Mouse (Mus musculus) liver, adult 2 months (tissue): ENCODE results near the gene Kcns1. TPM values are rescaled to one million over a fixed set of nuclear protein-coding genes. Genes with fewer than 3 reads are reported as not detected.
"Not testable (repeated sequence)": the region's sequence is repeated elsewhere in the genome, so short reads cannot be mapped to it uniquely, and the experiment has no call there.

ENCODE experiments used
- DNase-seq: peaks from one replicate; pipeline ENCODE4 v3.0.0-alpha.2; 2011; ENCODE audit warnings: low read depth, low spot score; ENCODE audit errors: extremely low read depth
- H3K27ac ChIP-seq: fragments of 200-500 bp; replicated peaks from 2 replicates; pipeline ENCODE4 v1.5.1; 2012; ENCODE audit warnings: low read depth, mild to moderate bottlenecking, control low read depth, inconsistent platforms, low read length; ENCODE audit not compliant: insufficient read depth
- H3K27me3 ChIP-seq: fragments of 200-500 bp; 2 replicates; pipeline ENCODE4 v1.6.1; 2012; ENCODE audit warnings: mild to moderate bottlenecking, moderate library complexity, low read length, inconsistent platforms; ENCODE audit not compliant: control insufficient read depth, insufficient read depth
- H3K36me3 ChIP-seq: fragments of 200-500 bp; 2 replicates; pipeline ENCODE4 v1.6.1; 2012; ENCODE audit warnings: low read length, inconsistent platforms; ENCODE audit not compliant: control insufficient read depth, insufficient read depth
- H3K4me1 ChIP-seq: fragments of 200-500 bp; 2 replicates; pipeline ENCODE4 v1.6.1; 2011; ENCODE audit warnings: low read length; ENCODE audit not compliant: control insufficient read depth, insufficient read depth
- H3K4me3 ChIP-seq: fragments of 200-500 bp; 2 replicates; pipeline ENCODE4 v1.5.1; 2011; ENCODE audit warnings: low read depth, mild to moderate bottlenecking, control low read depth, low read length, moderate library complexity; ENCODE audit not compliant: insufficient read depth
- H3K79me2 ChIP-seq: fragments of 200-500 bp; 2 replicates; pipeline ENCODE4 v1.6.1; 2012; ENCODE audit warnings: inconsistent platforms, mild to moderate bottlenecking, low read length, moderate library complexity; ENCODE audit not compliant: control insufficient read depth, insufficient read depth
- H3K9ac ChIP-seq: fragments of 200-500 bp; 2 replicates; pipeline ENCODE4 v1.6.1; 2012; ENCODE audit warnings: low read depth, mild to moderate bottlenecking, control low read depth, inconsistent platforms, low read length
- CTCF ChIP-seq: fragments of 200-500 bp; IDR thresholded peaks from 2 replicates; pipeline ENCODE4 v1.5.1; 2011; ENCODE audit warnings: low read depth, low read length, control low read depth
- POLR2A ChIP-seq: fragments of 200-500 bp; IDR thresholded peaks from 2 replicates; pipeline ENCODE4 v1.6.1; 2011; ENCODE audit warnings: low read length, control low read depth; ENCODE audit not compliant: insufficient read depth; ENCODE audit errors: extremely low read depth
- WGBS: fragments of 180-500 bp; shearing (Covaris S2); methylation state at CpG from one replicate; pipeline ENCODE4 v1.1.7; 2018; 5-methylcytosine and 5-hydroxymethylcytosine counted together
- polyA plus RNA-seq: library from polyadenylated mRNA; depleted of rRNA; stranded (reverse); fragments of >200 nt; gene quantifications from 2 replicates; pipeline ENCODE4 v1.2.3, GENCODE M21; 2012; rRNA removed
- total RNA-seq: library from RNA; depleted of rRNA; stranded (reverse); fragments of >200 nt; gene quantifications from 2 replicates; pipeline ENCODE4 v1.2.3, GENCODE M21; 2014; rRNA removed

The Kcns1 gene
- total RNA-seq (not detected in 2 replicates), polyA plus RNA-seq (not detected in 2 replicates)

DNA sequence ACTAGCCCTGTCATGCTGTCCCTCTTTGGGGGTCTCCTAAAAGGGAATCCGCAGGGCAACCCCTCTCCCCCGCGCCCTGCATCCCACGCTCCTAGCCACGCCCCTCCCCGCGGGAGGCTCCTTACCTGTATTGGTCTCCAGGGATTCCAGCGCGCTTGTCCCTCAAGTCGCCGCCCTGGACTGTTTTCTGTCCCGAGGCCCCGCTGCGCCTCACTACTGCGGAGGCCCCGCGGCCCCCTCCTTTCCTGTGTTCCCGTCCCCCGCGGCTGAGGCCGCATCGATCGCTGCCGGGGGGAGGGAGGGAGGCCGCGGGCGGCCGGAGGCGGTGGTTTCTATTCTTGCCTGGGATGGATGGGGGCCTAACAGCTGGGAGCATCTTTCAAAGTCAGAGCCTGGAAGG, at the start of gene Kcns1:
Gene Kcns1 (minus strand): TSS at position 212 of the 400 bp plus-strand sequence.
- WGBS = 1% methylated on average over 29 of the region's 29 CpGs
- no peaks in the 10 kb centered on the region for H3K4me1 ChIP-seq
- DNase-seq = no peak
- TF ChIP-seq POLR2A (no peak), CTCF (no peak)
- H3K79me2 ChIP-seq = no peaks in the 10 kb centered on the region
- no peaks in the 10 kb centered on the region for H3K36me3 ChIP-seq
- no peak within 1 kb of the TSS for H3K9ac ChIP-seq
- H3K4me3 ChIP-seq = no peak within 1 kb of the TSS
- no peak within 1 kb of the TSS for H3K27ac ChIP-seq
- H3K27me3 ChIP-seq = peaks cover 8% of the 10 kb centered on the region

DNA sequence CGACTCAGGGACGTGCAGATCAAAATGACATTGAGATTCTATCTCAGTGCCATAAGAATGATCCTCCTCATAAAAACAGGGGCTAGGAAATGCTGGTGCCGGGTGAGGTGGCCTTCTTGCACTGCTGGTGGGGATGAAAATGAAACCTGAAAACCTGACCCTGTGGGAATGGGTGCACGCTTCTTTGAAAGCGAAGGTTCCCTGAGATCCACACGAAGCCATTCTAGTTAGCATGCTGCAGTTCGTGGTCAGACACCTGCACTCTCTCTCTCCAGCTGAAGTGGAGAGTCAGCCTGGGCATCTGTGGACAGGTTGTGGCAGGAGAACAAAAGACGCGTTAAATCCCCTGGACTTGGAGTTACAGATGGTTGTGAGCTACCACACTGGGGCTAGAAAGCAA, 48.4 kb upstream of the Kcns1 start:
- 81% methylated on average over 9 of the region's 9 CpGs for WGBS
- TF ChIP-seq CTCF = no peak
- TF ChIP-seq POLR2A = no peak
- no peaks in the 10 kb centered on the region for H3K4me1 ChIP-seq
- no peak for DNase-seq
- no peak overlapping the region for H3K27ac ChIP-seq
- no peak overlapping the region for H3K4me3 ChIP-seq
- no peak overlapping the region for H3K9ac ChIP-seq
- peaks cover 2% of the 10 kb centered on the region; the same call in 1 of the 2 replicates for H3K27me3 ChIP-seq
- no peaks in the 10 kb centered on the region for H3K79me2 ChIP-seq
- H3K36me3 ChIP-seq = no peaks in the 10 kb centered on the region

DNA sequence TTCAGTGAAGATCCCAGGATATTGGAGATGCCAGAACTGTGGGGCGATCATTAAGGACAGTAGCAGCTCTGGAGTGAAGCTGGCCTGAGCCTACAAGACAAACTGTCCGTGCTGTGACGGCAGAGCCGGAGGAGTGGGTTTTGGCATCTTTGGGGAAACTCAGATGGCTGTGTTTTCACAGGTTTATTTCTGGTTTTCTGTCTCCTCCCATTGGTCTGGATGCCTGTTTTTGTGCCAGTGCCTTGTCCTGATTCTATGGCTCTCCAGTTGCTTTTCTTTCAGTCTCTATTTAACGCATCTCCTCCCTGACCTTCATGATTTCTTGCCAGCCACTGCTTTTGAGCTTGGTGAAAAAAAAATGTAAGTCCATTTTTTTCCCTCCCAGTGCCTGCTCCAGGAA, 41.8 kb upstream of the Kcns1 start:
- H3K36me3 ChIP-seq = no peaks in the 10 kb centered on the region
- H3K27me3 ChIP-seq = peaks cover 2% of the 10 kb centered on the region; the same call in 1 of the 2 replicates
- H3K79me2 ChIP-seq = no peaks in the 10 kb centered on the region
- H3K27ac ChIP-seq = no peak overlapping the region
- TF ChIP-seq POLR2A = no peak
- no peak for TF ChIP-seq CTCF
- WGBS = 91% methylated on average over 5 of the region's 5 CpGs
- no peaks in the 10 kb centered on the region for H3K4me1 ChIP-seq
- H3K9ac ChIP-seq = no peak overlapping the region
- no peak for DNase-seq
- H3K4me3 ChIP-seq = no peak overlapping the region

DNA sequence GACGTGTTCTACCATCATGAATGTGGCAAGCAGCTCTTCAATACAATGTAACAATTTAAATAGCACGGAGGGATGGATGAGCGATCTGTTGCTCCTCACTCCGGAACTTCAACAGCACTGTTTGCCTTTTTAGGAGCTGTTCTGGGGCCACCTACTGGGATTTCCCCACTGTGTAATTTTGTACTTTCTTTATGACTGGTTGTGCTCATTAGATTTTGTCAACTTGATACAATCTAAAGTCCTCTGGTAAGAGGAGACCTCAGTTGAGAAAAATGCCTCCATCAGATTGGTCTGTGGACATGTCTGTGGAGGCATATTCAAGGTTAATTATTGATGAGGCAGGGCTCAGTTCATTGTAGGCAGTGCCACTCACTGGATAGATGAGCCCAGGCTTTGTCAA, 40.0 kb upstream of the Kcns1 start:
- Histone ChIP-seq H3K79me2 (no peaks in the 10 kb centered on the region), H3K4me3 (no peak overlapping the region), H3K27me3 (peaks cover 2% of the 10 kb centered on the region; the same call in 1 of the 2 replicates), H3K9ac (no peak overlapping the region), H3K36me3 (no peaks in the 10 kb centered on the region), H3K4me1 (no peaks in the 10 kb centered on the region), H3K27ac (no peak overlapping the region)
- TF ChIP-seq CTCF = no peak
- TF ChIP-seq POLR2A = no peak
- 89% methylated on average over 4 of the region's 4 CpGs for WGBS
- DNase-seq = no peak

DNA sequence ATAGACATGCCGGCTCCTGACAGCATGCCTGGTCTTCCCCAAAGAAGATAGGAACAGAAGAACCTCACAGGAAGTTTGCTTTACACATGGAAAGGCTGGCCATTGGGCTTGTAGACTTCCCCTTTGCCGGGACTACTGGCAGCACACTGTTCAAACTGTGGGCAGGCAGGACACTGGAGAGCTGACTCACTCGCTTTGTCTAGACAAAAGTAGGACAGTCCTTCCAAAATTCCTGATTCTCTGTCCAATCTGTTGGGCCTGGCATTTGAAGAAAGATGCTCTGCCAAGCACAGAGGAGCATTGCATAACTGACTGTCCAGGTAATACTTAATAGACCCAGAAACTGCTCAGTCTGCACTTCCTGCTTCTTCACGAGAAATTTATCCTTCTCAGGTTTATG, 35.8 kb upstream of the Kcns1 start:
- peak; percentile 21 for DNase-seq
- no peaks in the 10 kb centered on the region for H3K27me3 ChIP-seq
- H3K4me3 ChIP-seq = no peak overlapping the region
- no peak for TF ChIP-seq CTCF
- TF ChIP-seq POLR2A = no peak
- H3K79me2 ChIP-seq = no peaks in the 10 kb centered on the region
- H3K9ac ChIP-seq = no peak overlapping the region
- WGBS = 48% methylated on average over 4 of the region's 4 CpGs
- H3K27ac ChIP-seq = no peak overlapping the region
- no peaks in the 10 kb centered on the region for H3K4me1 ChIP-seq
- H3K36me3 ChIP-seq = no peaks in the 10 kb centered on the region

DNA sequence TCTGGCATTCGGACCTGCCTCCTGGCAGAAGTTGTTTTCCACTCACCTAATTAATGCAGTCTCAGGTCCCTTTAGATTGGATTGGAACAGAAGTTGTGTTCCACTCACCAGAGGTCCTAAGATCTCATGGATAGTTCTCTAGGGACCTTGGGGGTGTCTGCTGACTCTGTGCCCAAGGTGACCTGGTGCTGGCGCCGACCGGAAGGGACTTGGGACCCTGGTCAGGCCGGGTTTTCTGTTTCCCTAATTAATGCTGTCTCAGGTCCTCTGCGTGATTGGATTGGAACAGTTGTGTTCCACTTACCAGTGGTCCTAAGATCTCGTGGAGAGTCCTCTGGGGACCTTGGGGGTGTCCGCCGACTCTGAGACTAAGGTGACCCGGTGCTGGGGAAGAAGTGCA, 35.1 kb upstream of the Kcns1 start:
- DNase-seq, H3K36me3 ChIP-seq: not testable (repeated sequence)
- 87% methylated on average over 10 of the region's 10 CpGs for WGBS

More for the DNA sequence above, 35.1 kb upstream of the Kcns1 start:
- H3K9ac ChIP-seq, H3K27ac ChIP-seq, H3K79me2 ChIP-seq, H3K4me1 ChIP-seq, H3K4me3 ChIP-seq, H3K27me3 ChIP-seq: not testable (repeated sequence)
